Mouse (Mus musculus): ENCODE data around the gene AC134908.4. TPM values are rescaled to one million over a fixed set of nuclear protein-coding genes. Genes with fewer than 3 reads are reported as not detected.

Gene AC134908.4
- polyA plus RNA-seq, 1 experiment from 2014 or later: not detected

Small RNA genes within 50 kb of the gene (microRNA-seq; reads per million reads assigned to microRNA genes)
- gene Gm25083 (not detected), gene Mir3082 (not detected), gene Mir6966 (0.74 reads per million)

Other genes starting within 250 kb of the AC134908.4 start
- 0.14 and 0.34 TPM in 2 replicates for gene Sox8, start 225.0 kb downstream of the AC134908.4 start, polyA plus RNA-seq (2015; fragmentation: Nextera tagmentation; extraction: Ambion mirVana)
- 11.4 and 13.4 TPM in 2 replicates for gene Lmf1, start 216.6 kb downstream of the AC134908.4 start, polyA plus RNA-seq (2015; fragmentation: Nextera tagmentation; extraction: Ambion mirVana)
- gene Gng13, start 78.5 kb downstream of the AC134908.4 start, polyA plus RNA-seq (2015; fragmentation: Nextera tagmentation; extraction: Ambion mirVana): not detected in 2 replicates
- 16.3 and 18.0 TPM in 2 replicates for gene Chtf18, start 68.2 kb downstream of the AC134908.4 start, polyA plus RNA-seq (2015; fragmentation: Nextera tagmentation; extraction: Ambion mirVana)
- gene Rpusd1, start 68.0 kb downstream of the AC134908.4 start, polyA plus RNA-seq (2015; fragmentation: Nextera tagmentation; extraction: Ambion mirVana): 5.2 TPM in 2 replicates
- not detected in 2 replicates for gene Mslnl, start 59.6 kb downstream of the AC134908.4 start, polyA plus RNA-seq (2015; fragmentation: Nextera tagmentation; extraction: Ambion mirVana)
- gene Msln, start 41.3 kb downstream of the AC134908.4 start, polyA plus RNA-seq (2015; fragmentation: Nextera tagmentation; extraction: Ambion mirVana): 2.8 and 3.4 TPM in 2 replicates
- 12.1 and 13.8 TPM in 2 replicates for gene Narfl, start 21.9 kb downstream of the AC134908.4 start, polyA plus RNA-seq (2015; fragmentation: Nextera tagmentation; extraction: Ambion mirVana)
- gene Haghl, start 10.0 kb downstream of the AC134908.4 start, polyA plus RNA-seq (2015; fragmentation: Nextera tagmentation; extraction: Ambion mirVana): 6.9 and 7.0 TPM in 2 replicates
- 0.04 and 0.07 TPM in 2 replicates for gene Ccdc78, start 9.1 kb downstream of the AC134908.4 start, polyA plus RNA-seq (2015; fragmentation: Nextera tagmentation; extraction: Ambion mirVana)
- 54.1 and 57.1 TPM in 2 replicates for gene Fam173a, start 2.8 kb downstream of the AC134908.4 start, polyA plus RNA-seq (2015; fragmentation: Nextera tagmentation; extraction: Ambion mirVana)
- 11.8 and 12.1 TPM in 2 replicates for gene Metrn, start 1.5 kb upstream of the AC134908.4 start, polyA plus RNA-seq (2015; fragmentation: Nextera tagmentation; extraction: Ambion mirVana)
- 0.09 and 0.17 TPM in 2 replicates for gene Fbxl16, start 13.4 kb upstream of the AC134908.4 start, polyA plus RNA-seq (2015; fragmentation: Nextera tagmentation; extraction: Ambion mirVana)
- gene Wdr24, start 28.0 kb upstream of the AC134908.4 start, polyA plus RNA-seq (2015; fragmentation: Nextera tagmentation; extraction: Ambion mirVana): 10.8 and 11.6 TPM in 2 replicates
- 20.7 and 23.5 TPM in 2 replicates for gene Jmjd8, start 33.2 kb upstream of the AC134908.4 start, polyA plus RNA-seq (2015; fragmentation: Nextera tagmentation; extraction: Ambion mirVana)
- gene Stub1, start 37.7 kb upstream of the AC134908.4 start, polyA plus RNA-seq (2015; fragmentation: Nextera tagmentation; extraction: Ambion mirVana): 106 and 112 TPM in 2 replicates
- gene Rhbdl1, start 41.6 kb upstream of the AC134908.4 start, polyA plus RNA-seq (2015; fragmentation: Nextera tagmentation; extraction: Ambion mirVana): 0.30 and 0.45 TPM in 2 replicates
- gene Gm20683, start 46.1 kb upstream of the AC134908.4 start, polyA plus RNA-seq (2015; fragmentation: Nextera tagmentation; extraction: Ambion mirVana): 0.64 and 0.65 TPM in 2 replicates
- 11.4 and 12.3 TPM in 2 replicates for gene Rhot2, start 49.2 kb upstream of the AC134908.4 start, polyA plus RNA-seq (2015; fragmentation: Nextera tagmentation; extraction: Ambion mirVana)
- 7.2 and 7.8 TPM in 2 replicates for gene Wdr90, start 65.8 kb upstream of the AC134908.4 start, polyA plus RNA-seq (2015; fragmentation: Nextera tagmentation; extraction: Ambion mirVana)
- 32.8 and 37.0 TPM in 2 replicates for gene Mcrip2, start 73.1 kb upstream of the AC134908.4 start, polyA plus RNA-seq (2015; fragmentation: Nextera tagmentation; extraction: Ambion mirVana)
- gene Mettl26, start 79.4 kb upstream of the AC134908.4 start, polyA plus RNA-seq (2015; fragmentation: Nextera tagmentation; extraction: Ambion mirVana): 47.8 and 50.5 TPM in 2 replicates
- 0.30 and 0.42 TPM in 2 replicates for gene Wfikkn1, start 85.2 kb upstream of the AC134908.4 start, polyA plus RNA-seq (2015; fragmentation: Nextera tagmentation; extraction: Ambion mirVana)
- 6.2 and 7.0 TPM in 2 replicates for gene Rab40c, start 124.1 kb upstream of the AC134908.4 start, polyA plus RNA-seq (2015; fragmentation: Nextera tagmentation; extraction: Ambion mirVana)
- gene Pigq, start 149.3 kb upstream of the AC134908.4 start, polyA plus RNA-seq (2015; fragmentation: Nextera tagmentation; extraction: Ambion mirVana): 147 and 154 TPM in 2 replicates
- gene Nhlrc4, start 149.3 kb upstream of the AC134908.4 start, polyA plus RNA-seq (2015; fragmentation: Nextera tagmentation; extraction: Ambion mirVana): 6.8 and 7.8 TPM in 2 replicates
- gene A930017K11Rik, start 156.9 kb upstream of the AC134908.4 start, polyA plus RNA-seq (2015; fragmentation: Nextera tagmentation; extraction: Ambion mirVana): 0.13 and 0.16 TPM in 2 replicates
- gene Capn15, start 190.1 kb upstream of the AC134908.4 start, polyA plus RNA-seq (2015; fragmentation: Nextera tagmentation; extraction: Ambion mirVana): 8.0 and 9.9 TPM in 2 replicates

Data from liver, embryonic 16.5 days (tissue).